Mouse (Mus musculus): ENCODE results near the gene Naa15. TPM values are rescaled to one million over a fixed set of nuclear protein-coding genes. Genes with fewer than 3 reads are reported as not detected.
"Not testable (repeated sequence)": the region's sequence is repeated elsewhere in the genome, so short reads cannot be mapped to it uniquely, and the experiment has no call there.

The Naa15 gene
- polyA plus RNA-seq, 1 experiment from 2014 or later: 65.0 TPM

GRCm38 (mm10) chr3:51417485-51417884 is 2.5 kb downstream of the Naa15 start:
- CTCF ChIA-PET: interaction anchor here (1.5 kb wide), 1 partner anchor 9 kb away, joined by 4 read pairs; no protein-coding TSS in a partner anchor
- no peak for DNase-seq (ENCODE audit: low read depth, low spot score)

GRCm38 (mm10) chr3:51417966-51418365 is 3.0 kb downstream of the Naa15 start:
- ChIA-PET CTCF (interaction anchor here (1.5 kb wide), 1 partner anchor 8 kb away, joined by 4 read pairs; no protein-coding TSS in a partner anchor), POLR2A (interaction anchor here (0.7 kb wide), 2 partner anchors 9 to 20 kb away, joined by 3 read pairs; partner anchors contain the start of gene Ndufc1)
- in situ Hi-C loops (cut with MboI; ENCODE audit: low pct_unique_long_range_greater_than_20kb): no loop called here
- no peak for TF ChIP-seq CTCF (IDR thresholded peaks at IDR 0.05)
- no peaks in the 10 kb centered on the region for H3K27me3 ChIP-seq
- ATAC-seq (no peak), DNase-seq (ENCODE audit: low read depth, low spot score) (no peak)

More at GRCm38 (mm10) chr3:51417485-51417884, 2.5 kb downstream of the Naa15 start:
- no peaks in the 10 kb centered on the region for H3K27me3 ChIP-seq
- TF ChIP-seq CTCF (IDR thresholded peaks at IDR 0.05): no peak
- in situ Hi-C loops (cut with MboI; ENCODE audit: low pct_unique_long_range_greater_than_20kb): no loop called here
- ATAC-seq: no peak
- POLR2A ChIA-PET: interaction anchor here (0.7 kb wide), 3 partner anchors 20 to 781 kb away, joined by 3 read pairs; no protein-coding TSS in a partner anchor

- DNase-seq (ENCODE audit: low read depth, low spot score) (no peak), ATAC-seq (no peak)
- POLR2A ChIA-PET: interaction anchor here (2.4 kb wide), 1 partner anchor 12 kb away, joined by 6 read pairs; no protein-coding TSS in a partner anchor
- CTCF ChIA-PET: interaction anchor here (1.3 to 2.3 kb wide), 5 partner anchors 10 to 59 kb away, joined by 3 to 11 read pairs (median 4); partner anchors contain the start of gene Ndufc1
- H3K27me3 ChIP-seq: no peaks in the 10 kb centered on the region
- in situ Hi-C loops (cut with MboI; ENCODE audit: low pct_unique_long_range_greater_than_20kb): no loop called here
- no peak for TF ChIP-seq CTCF (IDR thresholded peaks at IDR 0.05)
Observed at GRCm38 (mm10) chr3:51421921-51422320, 7.0 kb downstream of the Naa15 start.

DNA sequence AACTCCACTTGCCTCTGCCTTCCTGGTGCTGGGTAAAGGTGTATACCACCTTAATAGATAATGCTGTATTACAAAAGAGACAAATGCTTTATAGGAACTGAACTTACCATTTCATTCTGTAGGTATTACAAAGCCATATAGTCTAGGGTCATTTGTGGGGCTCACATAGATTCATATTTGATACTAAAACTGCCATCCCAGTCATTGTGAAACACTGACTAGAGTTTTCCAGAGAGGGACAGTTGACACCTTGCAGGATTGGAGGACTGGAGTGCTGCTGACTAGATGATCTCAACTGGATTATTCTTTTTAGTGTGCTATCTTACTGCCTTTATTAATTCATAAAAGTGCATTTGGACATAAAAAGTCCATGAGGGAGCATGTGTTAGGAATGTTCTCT is 10.4 kb downstream of the Naa15 start:
- POLR2A ChIA-PET: no interaction called here
- in situ Hi-C loops (cut with MboI; ENCODE audit: low pct_unique_long_range_greater_than_20kb): no loop called here
- DNase-seq (ENCODE audit: low read depth, low spot score) (no peak), ATAC-seq (no peak)
- CTCF ChIA-PET: no interaction called here
- TF ChIP-seq CTCF (IDR thresholded peaks at IDR 0.05): no peak
- H3K27me3 ChIP-seq: no peaks in the 10 kb centered on the region

GRCm38 (mm10) chr3:51434364-51434763 is 19.4 kb downstream of the Naa15 start:
- TF ChIP-seq CTCF (IDR thresholded peaks at IDR 0.05): peak; percentile 56
- POLR2A ChIA-PET: interaction anchor here (2.3 kb wide), 1 partner anchor 12 kb away, joined by 6 read pairs; no protein-coding TSS in a partner anchor
- ATAC-seq; in situ Hi-C loops (cut with MboI; ENCODE audit: low pct_unique_long_range_greater_than_20kb); DNase-seq (ENCODE audit: low read depth, low spot score); H3K27me3 ChIP-seq: not testable (repeated sequence)
- CTCF ChIA-PET: interaction anchor here (0.9 to 1.5 kb wide), 3 partner anchors 11 to 82 kb away, joined by 3 read pairs; no protein-coding TSS in a partner anchor

DNA sequence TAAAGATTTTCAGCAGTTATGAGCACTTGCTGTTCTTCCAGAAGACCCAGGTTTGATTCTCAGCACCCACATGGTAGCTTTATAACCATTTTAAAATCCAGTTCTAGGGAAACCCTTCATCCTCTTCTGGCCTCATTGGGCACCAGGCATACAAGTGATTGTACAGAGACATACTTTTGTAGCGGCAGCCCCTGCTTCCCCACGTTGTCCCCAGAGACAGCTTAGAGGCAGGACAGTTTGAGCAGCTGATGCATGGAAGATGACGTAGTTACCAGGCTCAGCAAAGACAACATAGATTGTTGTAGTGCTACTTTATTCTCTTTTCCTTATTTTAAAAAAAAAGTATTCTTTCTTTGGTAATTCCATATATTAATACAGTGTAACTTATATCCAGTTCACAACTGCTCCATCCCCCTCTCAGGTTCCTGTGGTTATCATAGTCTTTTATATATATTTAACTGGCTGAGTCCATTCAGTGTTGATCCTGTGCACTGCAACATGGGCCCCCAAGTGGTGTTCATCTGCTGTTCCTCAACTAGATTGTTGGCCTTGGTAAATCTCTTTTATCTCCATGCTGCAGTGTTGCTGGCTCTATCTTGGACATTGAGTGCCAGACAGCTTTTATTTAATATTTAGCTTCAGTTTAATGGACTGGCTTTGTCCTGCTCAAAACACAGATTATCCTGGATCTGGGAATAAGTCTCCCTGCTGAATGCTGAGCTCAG is 20.1 kb downstream of the Naa15 start:
- no peaks in the 10 kb centered on the region for H3K27me3 ChIP-seq
- ChIA-PET CTCF (interaction anchor here (0.9 to 1.9 kb wide), 4 partner anchors 11 to 82 kb away, joined by 3 to 4 read pairs (median 3); no protein-coding TSS in a partner anchor), POLR2A (interaction anchor here (2.3 kb wide), 1 partner anchor 12 kb away, joined by 6 read pairs; no protein-coding TSS in a partner anchor)
- TF ChIP-seq CTCF (IDR thresholded peaks at IDR 0.05): no peak
- DNase-seq (ENCODE audit: low read depth, low spot score) (no peak), ATAC-seq (no peak)
- in situ Hi-C loops (cut with MboI; ENCODE audit: low pct_unique_long_range_greater_than_20kb): no loop called here

DNA sequence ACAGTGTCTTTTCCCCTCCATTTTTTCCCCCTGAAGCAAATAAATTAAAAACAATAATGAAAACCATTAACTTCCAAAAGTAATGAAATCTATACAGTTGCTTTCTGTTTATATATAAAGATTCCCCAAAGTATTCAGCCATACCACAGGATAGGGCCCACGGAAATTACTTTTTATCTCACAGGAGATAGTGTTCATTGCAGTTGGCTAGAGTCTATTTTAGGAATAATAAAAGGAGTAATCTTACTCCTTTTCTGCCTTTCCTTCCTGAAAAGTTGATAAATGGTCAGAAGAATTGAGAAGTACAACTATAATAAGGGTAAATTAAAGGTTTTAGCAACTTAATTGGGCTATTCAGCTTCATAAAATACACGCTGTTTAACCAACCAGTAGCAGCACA is 53.6 kb downstream of the Naa15 start:
- ATAC-seq (no peak), DNase-seq (ENCODE audit: low read depth, low spot score) (no peak)
- H3K27me3 ChIP-seq: no peaks in the 10 kb centered on the region
- in situ Hi-C loops (cut with MboI; ENCODE audit: low pct_unique_long_range_greater_than_20kb): no loop called here
- ChIA-PET POLR2A (interaction anchor here (1.4 kb wide), 1 partner anchor 16 kb away, joined by 4 read pairs; the partner anchor contains the start of gene Rab33b), CTCF (interaction anchor here (1.0 to 2.3 kb wide), 2 partner anchors 8 to 28 kb away, joined by 4 read pairs; no protein-coding TSS in a partner anchor)
- TF ChIP-seq CTCF (IDR thresholded peaks at IDR 0.05): no peak

GRCm38 (mm10) chr3:51475706-51476105 is 60.8 kb downstream of the Naa15 start:
- CTCF ChIA-PET: interaction anchor here (0.8 to 2.1 kb wide), 3 partner anchors 11 to 30 kb away, joined by 3 to 5 read pairs (median 3); no protein-coding TSS in a partner anchor

GRCm38 (mm10) chr3:51479893-51480292 is 64.9 kb downstream of the Naa15 start:
- H3K27me3 ChIP-seq: no peaks in the 10 kb centered on the region
- in situ Hi-C loops (cut with MboI; ENCODE audit: low pct_unique_long_range_greater_than_20kb): loop anchor here (5.0 kb wide), 1 partner anchor 762 kb away; no protein-coding TSS in a partner anchor
- TF ChIP-seq CTCF (IDR thresholded peaks at IDR 0.05): no peak
- no peak for ATAC-seq
- POLR2A ChIA-PET: interaction anchor here (0.7 kb wide), 1 partner anchor 86 kb away, joined by 3 read pairs; no protein-coding TSS in a partner anchor
- DNase-seq (ENCODE audit: low read depth, low spot score): no peak
- CTCF ChIA-PET: interaction anchor here (1.0 to 1.3 kb wide), 6 partner anchors 10 to 761 kb away, joined by 3 to 4 read pairs (median 4); no protein-coding TSS in a partner anchor

More at GRCm38 (mm10) chr3:51475706-51476105, 60.8 kb downstream of the Naa15 start:
- DNase-seq (ENCODE audit: low read depth, low spot score) (no peak), ATAC-seq (no peak)
- H3K27me3 ChIP-seq: no peaks in the 10 kb centered on the region
- POLR2A ChIA-PET: interaction anchor here (0.8 to 1.0 kb wide), 2 partner anchors 9 to 11 kb away, joined by 3 read pairs; no protein-coding TSS in a partner anchor
- no peak for TF ChIP-seq CTCF (IDR thresholded peaks at IDR 0.05)
- in situ Hi-C loops (cut with MboI; ENCODE audit: low pct_unique_long_range_greater_than_20kb): no loop called here

GRCm38 (mm10) chr3:51481059-51481458 is 66.1 kb downstream of the Naa15 start:
- in situ Hi-C loops (cut with MboI; ENCODE audit: low pct_unique_long_range_greater_than_20kb): loop anchor here (5.0 kb wide), 1 partner anchor 761 kb away; no protein-coding TSS in a partner anchor
- no peak for TF ChIP-seq CTCF (IDR thresholded peaks at IDR 0.05)
- ATAC-seq (no peak), DNase-seq (ENCODE audit: low read depth, low spot score) (no peak)
- CTCF ChIA-PET: interaction anchor here (0.6 to 1.3 kb wide), 13 partner anchors 9 to 760 kb away, joined by 3 to 4 read pairs (median 4); no protein-coding TSS in a partner anchor
- POLR2A ChIA-PET: interaction anchor here (0.7 kb wide), 2 partner anchors 759 to 1591 kb away, joined by 3 to 4 read pairs; no protein-coding TSS in a partner anchor
- H3K27me3 ChIP-seq: no peaks in the 10 kb centered on the region

Measured in Patski (cell line).